Mouse (Mus musculus): Measurements from ENCODE around the gene Anxa9. TPM values are rescaled to one million over a fixed set of nuclear protein-coding genes. Genes with fewer than 3 reads are reported as not detected.

Anxa9 gene
- polyA plus RNA-seq, 1 experiment from 2014 or later: 0.28 TPM

GRCm38 (mm10) chr3:95250783-95251424, 56.1 kb downstream of the Anxa9 start, which contains the start of gene Bnipl:
Bnipl (minus strand) TSS chr3:95251193.
- 58% methylated on average over 7 of the region's 7 CpGs for WGBS
- no peak within 1 kb of the TSS for H3K9ac ChIP-seq (replicated peaks; ENCODE audit: low read depth, low read length)
- H3K4me3 ChIP-seq (ENCODE audit: low read depth, low read length): no peak within 1 kb of the TSS
- H3K4me2 ChIP-seq (ENCODE audit: low read depth, low read length): no peak within 1 kb of the TSS
- H3K9me3 ChIP-seq (ENCODE audit: control insufficient read depth, low read length): no peaks in the 10 kb centered on the region
- no peak for ATAC-seq (ENCODE audit: low read depth)
- no peak within 1 kb of the TSS for H3K27ac ChIP-seq (ENCODE audit: low read depth, low read length)
- H3K27me3 ChIP-seq (ENCODE audit: control insufficient read depth, insufficient read depth, low read length): no peaks in the 10 kb centered on the region
- no peaks in the 10 kb centered on the region for H3K4me1 ChIP-seq (ENCODE audit: control insufficient read depth, insufficient read depth, low read length)
- peaks cover 15% of the 10 kb centered on the region for H3K36me3 ChIP-seq (ENCODE audit: control insufficient read depth, insufficient read depth, low read length)

DNA sequence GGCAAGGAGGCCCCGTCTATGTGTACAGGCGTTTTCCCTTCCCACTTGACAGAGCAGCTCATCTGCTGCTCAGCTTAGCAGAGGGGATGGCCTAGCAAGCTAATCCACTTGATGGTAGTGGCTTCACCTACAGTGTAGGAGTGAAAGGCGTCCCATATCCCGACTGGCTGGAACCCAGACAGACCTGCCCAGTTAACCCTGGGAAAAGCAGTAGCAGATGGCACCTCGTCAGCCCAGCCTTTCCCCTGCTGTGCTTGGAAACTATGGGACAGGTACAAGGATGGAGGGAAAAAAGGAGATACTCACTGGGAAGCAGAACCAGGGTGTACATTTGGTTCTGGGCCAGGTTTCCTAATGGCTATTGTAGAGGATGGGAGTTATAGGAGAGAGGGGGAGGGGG, 56.6 kb downstream of the Anxa9 start:
- Histone ChIP-seq H3K27ac (ENCODE audit: low read depth, low read length) (no peak overlapping the region), H3K4me1 (ENCODE audit: control insufficient read depth, insufficient read depth, low read length) (no peaks in the 10 kb centered on the region), H3K27me3 (ENCODE audit: control insufficient read depth, insufficient read depth, low read length) (no peaks in the 10 kb centered on the region), H3K9ac (replicated peaks; ENCODE audit: low read depth, low read length) (no peak overlapping the region), H3K9me3 (ENCODE audit: control insufficient read depth, low read length) (no peaks in the 10 kb centered on the region), H3K4me3 (ENCODE audit: low read depth, low read length) (no peak overlapping the region), H3K36me3 (ENCODE audit: control insufficient read depth, insufficient read depth, low read length) (peaks cover 10% of the 10 kb centered on the region), H3K4me2 (ENCODE audit: low read depth, low read length) (no peak overlapping the region)
- 76% methylated on average over 5 of the region's 5 CpGs for WGBS
- no peak for ATAC-seq (ENCODE audit: low read depth)

GRCm38 (mm10) chr3:95247660-95248336, 59.2 kb downstream of the Anxa9 start:
- H3K4me3 ChIP-seq (ENCODE audit: low read depth, low read length): no peak overlapping the region
- H3K36me3 ChIP-seq (ENCODE audit: control insufficient read depth, insufficient read depth, low read length): no peaks in the 10 kb centered on the region
- H3K27me3 ChIP-seq (ENCODE audit: control insufficient read depth, insufficient read depth, low read length): no peaks in the 10 kb centered on the region
- no peak overlapping the region for H3K9ac ChIP-seq (replicated peaks; ENCODE audit: low read depth, low read length)
- H3K27ac ChIP-seq (ENCODE audit: low read depth, low read length): no peak overlapping the region
- 68% methylated on average over 1 of the region's 1 CpGs for WGBS
- H3K4me1 ChIP-seq (ENCODE audit: control insufficient read depth, insufficient read depth, low read length): no peaks in the 10 kb centered on the region
- no peaks in the 10 kb centered on the region for H3K9me3 ChIP-seq (ENCODE audit: control insufficient read depth, low read length)
- no peak for ATAC-seq (ENCODE audit: low read depth)
- H3K4me2 ChIP-seq (ENCODE audit: low read depth, low read length): no peak overlapping the region

DNA sequence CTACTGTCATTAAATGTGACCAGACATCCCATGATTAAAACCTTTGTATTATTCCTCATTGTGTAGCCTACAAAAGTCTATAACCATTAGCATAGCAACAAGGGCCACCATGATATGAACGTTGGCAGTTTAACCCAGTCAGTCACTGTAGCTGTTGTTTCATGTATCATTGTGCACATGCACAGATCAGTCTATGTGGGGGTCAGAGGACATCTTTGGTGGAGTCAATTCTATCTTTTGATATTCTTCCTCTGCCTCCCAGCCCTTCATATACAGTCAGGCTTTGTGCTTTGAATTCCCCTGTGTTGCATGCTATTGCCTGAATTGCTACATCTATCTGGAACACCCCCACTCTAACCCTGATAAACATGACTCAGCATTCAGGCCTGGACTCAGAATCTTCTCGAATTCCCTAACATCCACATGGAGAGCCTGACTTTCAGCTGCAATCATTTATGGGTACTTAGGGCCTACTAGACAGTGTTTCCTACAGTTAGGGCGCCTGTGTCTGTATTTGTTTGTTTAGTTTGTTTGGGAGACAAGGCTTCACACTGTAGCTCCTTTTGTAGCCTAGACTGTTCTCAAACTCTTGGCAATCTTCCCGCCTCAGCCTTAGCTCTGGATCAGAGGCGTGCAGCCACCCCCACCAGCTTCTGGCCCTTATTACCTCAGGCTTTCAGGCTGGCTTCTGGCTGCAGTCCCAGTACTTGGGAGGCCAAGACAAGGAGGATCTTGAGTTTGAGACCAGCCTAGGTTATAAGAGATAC, 60.3 kb downstream of the Anxa9 start:
- ATAC-seq (ENCODE audit: low read depth): no peak
- no peak overlapping the region for H3K4me3 ChIP-seq (ENCODE audit: low read depth, low read length)
- no peaks in the 10 kb centered on the region for H3K9me3 ChIP-seq (ENCODE audit: control insufficient read depth, low read length)
- no peaks in the 10 kb centered on the region for H3K36me3 ChIP-seq (ENCODE audit: control insufficient read depth, insufficient read depth, low read length)
- no peaks in the 10 kb centered on the region for H3K27me3 ChIP-seq (ENCODE audit: control insufficient read depth, insufficient read depth, low read length)
- WGBS: 81% methylated on average over 5 of the region's 5 CpGs
- H3K9ac ChIP-seq (replicated peaks; ENCODE audit: low read depth, low read length): no peak overlapping the region
- H3K4me2 ChIP-seq (ENCODE audit: low read depth, low read length): no peak overlapping the region
- no peaks in the 10 kb centered on the region for H3K4me1 ChIP-seq (ENCODE audit: control insufficient read depth, insufficient read depth, low read length)
- no peak overlapping the region for H3K27ac ChIP-seq (ENCODE audit: low read depth, low read length)

Other genes starting within 250 kb of the Anxa9 start
- 11.5 and 12.2 TPM in 2 replicates for gene Pip5k1a, start 200.2 kb downstream of the Anxa9 start, polyA plus RNA-seq (2014; fragmentation: Nextera tagmentation; extraction: Ambion mirVana)
- 157 and 160 TPM in 2 replicates for gene Vps72, start 196.2 kb downstream of the Anxa9 start, polyA plus RNA-seq (2014; fragmentation: Nextera tagmentation; extraction: Ambion mirVana)
- 0.72 and 0.98 TPM in 2 replicates for gene Tmod4, start 182.7 kb downstream of the Anxa9 start, polyA plus RNA-seq (2014; fragmentation: Nextera tagmentation; extraction: Ambion mirVana)
- gene Scnm1, start 173.2 kb downstream of the Anxa9 start, polyA plus RNA-seq (2014; fragmentation: Nextera tagmentation; extraction: Ambion mirVana): 80.8 and 96.9 TPM in 2 replicates
- 36.8 and 37.3 TPM in 2 replicates for gene Lysmd1, start 173.1 kb downstream of the Anxa9 start, polyA plus RNA-seq (2014; fragmentation: Nextera tagmentation; extraction: Ambion mirVana)
- gene Tnfaip8l2, start 164.8 kb downstream of the Anxa9 start, polyA plus RNA-seq (2014; fragmentation: Nextera tagmentation; extraction: Ambion mirVana): 2.1 and 4.1 TPM in 2 replicates
- gene Sema6c, start 146.7 kb downstream of the Anxa9 start, polyA plus RNA-seq (2014; fragmentation: Nextera tagmentation; extraction: Ambion mirVana): 26.0 and 26.6 TPM in 2 replicates
- gene Gabpb2, start 89.3 kb downstream of the Anxa9 start, polyA plus RNA-seq (2014; fragmentation: Nextera tagmentation; extraction: Ambion mirVana): 3.4 and 4.7 TPM in 2 replicates
- gene Cdc42se1, start 78.4 kb downstream of the Anxa9 start, polyA plus RNA-seq (2014; fragmentation: Nextera tagmentation; extraction: Ambion mirVana): 48.7 and 61.6 TPM in 2 replicates
- 506 and 653 TPM in 2 replicates for gene Mllt11, start 75.0 kb downstream of the Anxa9 start, polyA plus RNA-seq (2014; fragmentation: Nextera tagmentation; extraction: Ambion mirVana)
- gene Gm128, start 65.6 kb downstream of the Anxa9 start, polyA plus RNA-seq (2014; fragmentation: Nextera tagmentation; extraction: Ambion mirVana): 0.23 and 0.31 TPM in 2 replicates
- gene Bnipl, start 56.0 kb downstream of the Anxa9 start, polyA plus RNA-seq (2014; fragmentation: Nextera tagmentation; extraction: Ambion mirVana): 0.28 TPM in 1 of 2 replicates, not detected in the other
- gene Mindy1, start 25.8 kb downstream of the Anxa9 start, polyA plus RNA-seq (2014; fragmentation: Nextera tagmentation; extraction: Ambion mirVana): 37.2 and 47.3 TPM in 2 replicates
- gene Prune1, start 25.1 kb downstream of the Anxa9 start, polyA plus RNA-seq (2014; fragmentation: Nextera tagmentation; extraction: Ambion mirVana): 59.1 and 66.7 TPM in 2 replicates
- 75.0 and 85.1 TPM in 2 replicates for gene Cers2, start 7.6 kb upstream of the Anxa9 start, polyA plus RNA-seq (2014; fragmentation: Nextera tagmentation; extraction: Ambion mirVana)
- 50.4 and 54.3 TPM in 2 replicates for gene Setdb1, start 50.0 kb upstream of the Anxa9 start, polyA plus RNA-seq (2014; fragmentation: Nextera tagmentation; extraction: Ambion mirVana)
- gene 4930558C23Rik, start 95.7 kb upstream of the Anxa9 start, polyA plus RNA-seq (2014; fragmentation: Nextera tagmentation; extraction: Ambion mirVana): not detected in 2 replicates
- gene Arnt, start 127.2 kb upstream of the Anxa9 start, polyA plus RNA-seq (2014; fragmentation: Nextera tagmentation; extraction: Ambion mirVana): 12.5 and 18.6 TPM in 2 replicates
- gene Ctsk, start 192.1 kb upstream of the Anxa9 start, polyA plus RNA-seq (2014; fragmentation: Nextera tagmentation; extraction: Ambion mirVana): 2.4 and 17.0 TPM in 2 replicates
- gene Ctss, start 219.6 kb upstream of the Anxa9 start, polyA plus RNA-seq (2014; fragmentation: Nextera tagmentation; extraction: Ambion mirVana): 13.9 and 20.9 TPM in 2 replicates

Measured in neural tube, embryonic 14.5 days (tissue).